13 mouse cellular contexts compared by ENCODE assay signal in the genomic region with DNA sequence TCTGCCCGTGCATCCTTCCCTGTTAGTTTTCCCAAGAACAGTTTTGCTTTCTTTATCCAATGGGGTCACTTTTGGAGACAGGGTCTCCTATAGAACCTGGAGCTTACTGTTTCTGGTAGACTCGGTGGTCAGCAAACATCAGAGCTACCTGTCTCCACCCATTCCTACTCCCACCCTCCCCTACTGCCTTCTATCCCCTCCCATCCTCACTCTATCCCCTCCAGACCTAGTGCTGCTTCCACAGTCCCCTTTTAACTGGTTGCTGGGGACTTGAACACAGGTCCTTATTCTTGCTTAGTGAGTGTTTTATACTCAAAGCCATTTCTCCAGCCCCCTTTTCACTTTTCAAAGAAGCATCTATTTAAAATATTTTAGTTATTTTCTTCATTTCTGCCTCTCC.
DNase-seq lines count a peak whose midpoint lies in the region; ATAC-seq lines count a peak whose summit lies in the region.
"Had no signal": no experiment of that assay in that cellular context is flagged by ENCODE, and none has a peak within 500 bp of the region (broad histone marks: within the 10 kb centered on the region; RNA-seq: fewer than 3 reads in every experiment).

No protein-coding gene starts in this region.

- no peaks in the 10 kb centered on the region for H3K36me3 ChIP-seq in heart, embryonic 13.5 days
- no peaks in the 10 kb centered on the region for H3K36me3 ChIP-seq in midbrain, embryonic 11.5 days (ENCODE audit: control insufficient read depth, insufficient read depth, low read length)
- no peaks in the 10 kb centered on the region for H3K36me3 ChIP-seq in midbrain, embryonic 16.5 days (ENCODE audit: control insufficient read depth, insufficient read depth, low read length)
- H3K36me3 ChIP-seq in hindbrain, embryonic 15.5 days: no peaks in the 10 kb centered on the region
- H3K36me3 ChIP-seq: liver, embryonic 12.5 days; lung, embryonic 15.5 days had no signal

- no peak for DNase-seq in heart, adult 18-20 months
- no peak for DNase-seq in midbrain, embryonic 11.5 days (ENCODE audit: low spot score, missing footprints)
- DNase-seq in kidney, postnatal 25 days: no peak
- DNase-seq in thymus, adult 18-20 months: no peak
- DNase-seq: cerebellum, adult 11 months; cerebellum, postnatal 36 days; gastrocnemius, postnatal 25 days; kidney, adult 18-20 months had no signal

- no peak overlapping the region for H3K4me2 ChIP-seq in heart, embryonic 13.5 days
- H3K4me2 ChIP-seq in midbrain, embryonic 11.5 days: no peak overlapping the region
- H3K4me2 ChIP-seq in midbrain, embryonic 16.5 days (ENCODE audit: low read length): no peak overlapping the region
- no peak overlapping the region for H3K4me2 ChIP-seq in hindbrain, embryonic 15.5 days
- H3K4me2 ChIP-seq: liver, embryonic 12.5 days; lung, embryonic 15.5 days had no signal

- ATAC-seq in heart, embryonic 13.5 days (ENCODE audit: extremely low read depth, insufficient number of reproducible peaks, low FRiP score, low TSS enrichment): no peak
- ATAC-seq in midbrain, embryonic 11.5 days (ENCODE audit: low FRiP score): peak; percentile 61; the same call in 1 of the 2 replicates
- ATAC-seq in midbrain, embryonic 16.5 days: no peak
- ATAC-seq in hindbrain, embryonic 15.5 days (ENCODE audit: low FRiP score, low read depth): no peak
- ATAC-seq: liver, embryonic 12.5 days had no signal

- H3K9me3 ChIP-seq in heart, embryonic 13.5 days: no peaks in the 10 kb centered on the region
- H3K9me3 ChIP-seq in midbrain, embryonic 11.5 days (ENCODE audit: control insufficient read depth, low read length): no peaks in the 10 kb centered on the region
- H3K9me3 ChIP-seq in midbrain, embryonic 16.5 days (replicated peaks; ENCODE audit: control insufficient read depth, low read length, poor library complexity, severe bottlenecking): no peaks in the 10 kb centered on the region
- no peaks in the 10 kb centered on the region for H3K9me3 ChIP-seq in hindbrain, embryonic 15.5 days
- H3K9me3 ChIP-seq: liver, embryonic 12.5 days; lung, embryonic 15.5 days had no signal

- 69% methylated on average over 2 of the region's 2 CpGs for WGBS in heart, embryonic 13.5 days
- WGBS in midbrain, embryonic 11.5 days: 68% methylated on average over 2 of the region's 2 CpGs
- WGBS in midbrain, embryonic 16.5 days: 73% methylated on average over 2 of the region's 2 CpGs
- 71% methylated on average over 2 of the region's 2 CpGs for WGBS in hindbrain, embryonic 15.5 days

- no peak overlapping the region for H3K4me3 ChIP-seq in heart, embryonic 13.5 days
- H3K4me3 ChIP-seq in midbrain, embryonic 11.5 days (ENCODE audit: low read depth, low read length): no peak overlapping the region
- H3K4me3 ChIP-seq in midbrain, embryonic 16.5 days (ENCODE audit: low read depth, low read length): no peak overlapping the region
- no peak overlapping the region for H3K4me3 ChIP-seq in hindbrain, embryonic 15.5 days
- H3K4me3 ChIP-seq: liver, embryonic 12.5 days; lung, embryonic 15.5 days had no signal

- peak overlapping the region; percentile 66 for H3K27ac ChIP-seq in heart, embryonic 13.5 days (replicated peaks)
- peak overlapping the region; percentile 86 for H3K27ac ChIP-seq in midbrain, embryonic 11.5 days (ENCODE audit: low read depth, low read length)
- H3K27ac ChIP-seq in midbrain, embryonic 16.5 days (ENCODE audit: low read length): no peak overlapping the region
- H3K27ac ChIP-seq in hindbrain, embryonic 15.5 days (replicated peaks): peak overlapping the region; percentile 21; the same call in 1 of the 2 replicates
- H3K27ac ChIP-seq: liver, embryonic 12.5 days; lung, embryonic 15.5 days had no signal

- no peak overlapping the region for H3K9ac ChIP-seq in heart, embryonic 13.5 days
- no peak overlapping the region for H3K9ac ChIP-seq in midbrain, embryonic 11.5 days (ENCODE audit: low read length)
- no peak overlapping the region for H3K9ac ChIP-seq in midbrain, embryonic 16.5 days (ENCODE audit: low read depth, low read length)
- no peak overlapping the region for H3K9ac ChIP-seq in hindbrain, embryonic 15.5 days
- H3K9ac ChIP-seq: liver, embryonic 12.5 days; lung, embryonic 15.5 days had no signal

- no peaks in the 10 kb centered on the region for H3K27me3 ChIP-seq in heart, embryonic 13.5 days (replicated peaks)
- no peaks in the 10 kb centered on the region for H3K27me3 ChIP-seq in midbrain, embryonic 11.5 days (ENCODE audit: control insufficient read depth, insufficient read depth, low read length)
- no peaks in the 10 kb centered on the region for H3K27me3 ChIP-seq in midbrain, embryonic 16.5 days (ENCODE audit: control insufficient read depth, insufficient read depth, low read depth, low read length)
- H3K27me3 ChIP-seq in hindbrain, embryonic 15.5 days: no peaks in the 10 kb centered on the region
- H3K27me3 ChIP-seq: liver, embryonic 12.5 days; lung, embryonic 15.5 days had no signal

- peaks cover 36% of the 10 kb centered on the region for H3K4me1 ChIP-seq in heart, embryonic 13.5 days
- H3K4me1 ChIP-seq in midbrain, embryonic 11.5 days (ENCODE audit: control insufficient read depth, insufficient read depth, low read length): peaks cover 16% of the 10 kb centered on the region
- H3K4me1 ChIP-seq in midbrain, embryonic 16.5 days (ENCODE audit: control insufficient read depth, insufficient read depth, low read length): peaks cover 13% of the 10 kb centered on the region; the same call in 1 of the 2 replicates
- H3K4me1 ChIP-seq in hindbrain, embryonic 15.5 days (replicated peaks): peaks cover 9% of the 10 kb centered on the region; the same call in 1 of the 2 replicates
